Mouse (Mus musculus): ENCODE results near the gene Tbrg4.
A peak's percentile ranks its signal among the peaks of the same experiment; 100 is the strongest.

The Tbrg4 gene

DNA sequence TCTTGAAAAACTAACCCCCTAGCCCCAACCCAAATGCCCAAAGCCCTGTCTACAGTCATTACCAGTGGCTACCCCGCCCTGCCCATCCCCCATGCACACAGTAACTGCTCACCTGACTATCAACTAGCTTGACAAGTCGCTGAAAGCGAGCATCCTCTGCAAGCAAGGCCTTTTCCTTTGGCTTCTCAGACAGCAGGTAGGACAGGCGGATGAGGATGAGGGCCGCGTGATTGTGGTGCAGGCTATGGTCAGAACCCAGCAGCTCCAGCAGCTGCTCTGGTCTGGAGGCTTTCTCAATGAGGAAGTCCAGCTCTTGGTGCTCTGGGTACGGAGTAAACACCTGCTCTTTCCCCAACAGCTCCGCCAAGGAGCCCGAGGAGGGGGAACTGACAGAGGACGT, 2.2 kb downstream of the Tbrg4 start:
- no peak for DNase-seq (ENCODE audit: low spot score)

DNA sequence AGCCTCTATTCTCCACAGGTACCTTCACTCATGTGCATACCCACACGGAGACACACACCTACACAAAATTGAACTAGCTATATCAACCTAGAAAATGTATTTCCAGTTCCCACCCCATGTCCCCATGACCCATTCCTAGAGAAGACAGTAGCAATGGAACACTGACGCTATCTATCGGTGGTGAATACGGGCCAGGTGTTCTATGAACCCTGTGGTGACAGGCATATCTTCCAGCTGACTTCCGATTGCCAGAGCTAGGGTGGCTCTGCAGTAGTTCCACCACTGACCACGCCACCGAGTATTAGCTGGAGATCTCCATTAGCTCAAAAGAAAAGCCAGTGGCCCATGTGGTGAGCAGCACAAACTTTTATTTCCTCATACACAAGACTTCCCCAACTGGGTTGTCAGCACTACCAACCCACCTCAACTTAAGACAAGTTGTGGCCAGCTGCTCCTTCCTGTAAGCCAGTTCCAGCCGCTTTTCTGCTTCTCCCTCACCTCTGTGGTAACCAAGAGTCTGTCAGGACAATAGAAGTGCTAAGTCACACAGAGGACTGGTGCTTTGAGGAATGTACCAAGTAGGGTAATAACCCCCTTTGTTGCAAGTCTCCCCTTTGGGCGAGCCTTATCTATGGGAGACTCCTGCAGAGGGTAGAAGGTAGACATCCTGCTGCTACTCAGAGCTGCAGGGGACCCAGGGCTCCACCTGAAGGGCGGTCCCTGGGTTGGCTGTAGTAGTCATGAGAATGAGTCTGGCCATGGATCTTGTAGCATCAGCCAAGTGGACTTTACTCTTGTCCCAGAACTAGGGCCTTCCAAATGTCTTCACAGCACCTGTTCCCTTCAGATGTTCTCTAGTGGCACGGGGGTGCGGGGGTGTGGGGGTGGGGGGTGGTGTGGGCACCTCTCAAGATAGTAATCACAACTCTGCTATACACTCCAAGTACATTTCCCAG, 10.3 kb downstream of the Tbrg4 start:
- DNase-seq (ENCODE audit: low spot score) = no peak

DNA sequence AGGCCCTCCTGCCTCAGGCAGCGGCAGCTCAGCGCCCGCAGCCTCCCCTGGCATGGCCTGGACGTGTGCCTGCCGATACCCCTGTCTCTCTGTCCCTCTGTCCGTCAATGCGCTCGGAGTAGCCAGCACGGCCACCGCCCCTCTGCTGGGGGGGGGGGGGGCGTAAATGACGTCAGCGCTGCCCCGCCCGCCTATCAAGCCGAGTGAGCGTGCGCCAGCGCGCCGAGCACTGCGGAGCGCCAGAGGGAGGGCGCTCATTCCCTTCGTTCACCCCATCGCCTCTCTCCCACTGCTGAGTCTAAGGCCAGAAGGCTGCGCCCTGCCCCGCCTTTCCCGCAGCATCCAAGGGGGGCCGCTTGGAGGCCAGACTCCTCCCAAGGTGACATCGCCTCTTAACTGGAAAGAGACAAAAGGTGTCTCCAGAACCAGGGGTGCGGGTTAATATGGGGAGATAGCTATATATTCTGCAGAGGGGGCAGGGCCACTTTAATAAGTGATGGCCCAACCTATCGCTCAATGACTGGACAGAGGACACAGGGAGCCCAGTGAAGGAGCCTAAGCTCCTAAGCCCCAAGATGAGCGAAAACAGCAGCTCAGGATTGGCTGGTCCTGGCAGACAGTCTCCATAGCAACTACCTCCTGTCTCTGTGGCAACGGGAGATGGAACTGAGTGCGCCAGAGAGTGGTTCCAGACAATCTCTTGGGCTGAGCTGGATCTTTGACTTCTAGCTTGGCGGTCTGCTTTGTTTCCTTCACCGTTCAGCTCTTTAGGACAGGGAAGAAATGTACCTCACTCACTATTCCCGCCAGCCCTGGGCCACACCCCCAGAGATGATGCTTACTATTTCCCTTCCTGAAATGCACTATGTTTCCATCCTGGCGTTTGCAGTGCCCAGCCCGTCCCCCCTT, 20.1 kb downstream of the Tbrg4 start, which contains the start of gene Nacad:
Gene Nacad (minus strand): TSS at position 563 of the 909 bp plus-strand sequence.
- DNase-seq (ENCODE audit: low spot score) = peak; percentile 79

DNA sequence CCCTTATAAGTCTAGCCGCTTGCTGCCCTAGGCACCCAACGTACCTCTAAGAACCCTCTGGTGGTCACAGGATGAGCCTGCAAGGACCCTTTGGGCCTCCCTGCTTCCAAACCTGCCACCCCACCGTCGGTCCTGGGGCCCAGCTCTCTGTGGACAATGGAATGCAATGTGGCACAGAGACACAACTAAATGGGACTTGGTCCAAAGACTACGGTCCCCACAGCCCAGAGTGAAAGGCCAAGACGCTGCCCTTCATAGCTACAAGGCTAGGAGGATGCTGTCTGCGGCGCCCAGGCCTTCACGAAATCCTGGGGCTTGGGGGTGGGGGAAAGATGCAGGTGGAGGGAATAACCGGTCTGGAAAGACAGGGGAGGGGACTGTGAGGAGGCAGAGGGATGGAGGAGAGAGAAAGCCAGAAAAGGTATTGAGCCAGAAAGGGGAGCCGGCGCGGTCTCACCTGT, 20.8 kb downstream of the Tbrg4 start:
- peak; percentile 34 for DNase-seq (ENCODE audit: low spot score)

GRCm38 (mm10) chr11:6604604-6604936, 21.3 kb downstream of the Tbrg4 start:
- no peak for DNase-seq (ENCODE audit: low spot score)

DNA sequence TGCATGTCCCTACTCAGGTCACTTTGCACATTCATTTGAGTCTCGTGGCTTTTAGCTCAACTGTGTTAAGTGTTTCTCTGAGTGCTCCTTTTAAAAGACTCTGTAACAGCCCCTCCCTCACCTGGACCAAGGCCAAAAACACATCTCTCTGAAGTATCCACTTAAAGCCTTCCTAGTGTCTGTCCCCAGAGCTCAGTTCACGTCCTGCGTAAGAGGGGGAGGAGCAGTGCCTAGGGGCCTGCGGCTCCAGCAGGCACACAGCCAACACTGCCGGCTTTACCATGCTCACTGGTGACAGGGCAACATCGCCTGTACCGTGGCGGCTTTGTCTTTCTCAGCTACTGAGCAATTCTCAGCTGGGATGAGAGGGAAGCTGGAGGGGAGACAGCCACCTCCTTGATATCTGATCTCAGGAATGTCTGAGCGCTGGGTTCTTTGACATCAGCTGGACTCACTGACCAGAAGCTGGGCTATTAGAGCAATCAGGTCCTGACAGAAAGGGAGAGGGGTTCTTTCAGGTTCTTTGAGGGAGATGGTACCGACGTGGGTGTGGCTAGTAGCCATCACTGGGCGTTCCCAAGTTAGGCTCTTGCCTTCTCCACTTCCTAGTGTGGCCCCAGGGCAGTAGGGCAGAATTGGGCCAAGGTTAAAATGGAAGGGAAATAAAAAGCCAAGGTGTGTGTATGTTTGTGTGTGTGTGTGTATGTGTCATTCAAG, 21.8 kb downstream of the Tbrg4 start:
- DNase-seq (ENCODE audit: low spot score) = no peak

DNA sequence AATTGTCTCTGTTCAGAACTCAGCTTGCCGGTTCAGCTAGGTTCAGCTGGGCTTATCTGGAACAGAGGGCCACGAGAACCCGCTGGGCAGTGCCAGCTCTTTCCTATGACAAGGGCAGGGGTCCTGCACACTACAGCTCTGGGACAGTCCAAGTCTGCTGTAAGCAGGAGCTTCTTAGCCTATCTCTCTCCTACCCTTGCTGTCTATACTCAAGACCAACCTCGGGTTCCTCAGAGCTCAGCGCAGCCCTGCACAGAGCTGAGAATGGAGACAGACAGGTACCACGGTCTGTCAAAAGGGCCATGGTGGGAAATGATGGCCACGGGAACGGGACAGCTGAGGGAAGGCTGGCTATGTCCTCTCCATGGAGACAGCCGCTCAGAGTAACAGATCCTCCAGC, 22.6 kb downstream of the Tbrg4 start:
- no peak for DNase-seq (ENCODE audit: low spot score)

DNA sequence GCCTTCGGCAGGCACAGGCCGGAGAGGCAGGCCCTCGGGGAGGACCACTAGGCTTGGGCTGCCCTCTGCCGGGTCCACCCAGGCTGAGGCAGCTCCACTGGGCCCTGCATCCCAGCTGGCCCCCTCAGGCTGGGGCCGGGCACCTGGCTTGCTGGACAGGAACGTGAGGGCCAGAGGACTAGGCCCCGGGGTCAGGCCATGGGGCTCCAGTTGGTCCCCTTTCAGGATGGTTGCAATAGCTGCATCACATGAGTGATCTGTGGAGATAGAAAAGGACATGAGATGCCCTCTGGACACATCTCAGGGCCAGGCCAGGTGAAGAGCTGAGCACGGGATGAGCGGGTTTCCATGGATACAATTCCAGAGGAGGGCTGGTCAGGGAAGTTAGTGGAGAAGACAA, 23.2 kb downstream of the Tbrg4 start:
- no peak for DNase-seq (ENCODE audit: low spot score)

GRCm38 (mm10) chr11:6601649-6602480, 24.0 kb downstream of the Tbrg4 start:
- DNase-seq (ENCODE audit: low spot score) = no peak

DNA sequence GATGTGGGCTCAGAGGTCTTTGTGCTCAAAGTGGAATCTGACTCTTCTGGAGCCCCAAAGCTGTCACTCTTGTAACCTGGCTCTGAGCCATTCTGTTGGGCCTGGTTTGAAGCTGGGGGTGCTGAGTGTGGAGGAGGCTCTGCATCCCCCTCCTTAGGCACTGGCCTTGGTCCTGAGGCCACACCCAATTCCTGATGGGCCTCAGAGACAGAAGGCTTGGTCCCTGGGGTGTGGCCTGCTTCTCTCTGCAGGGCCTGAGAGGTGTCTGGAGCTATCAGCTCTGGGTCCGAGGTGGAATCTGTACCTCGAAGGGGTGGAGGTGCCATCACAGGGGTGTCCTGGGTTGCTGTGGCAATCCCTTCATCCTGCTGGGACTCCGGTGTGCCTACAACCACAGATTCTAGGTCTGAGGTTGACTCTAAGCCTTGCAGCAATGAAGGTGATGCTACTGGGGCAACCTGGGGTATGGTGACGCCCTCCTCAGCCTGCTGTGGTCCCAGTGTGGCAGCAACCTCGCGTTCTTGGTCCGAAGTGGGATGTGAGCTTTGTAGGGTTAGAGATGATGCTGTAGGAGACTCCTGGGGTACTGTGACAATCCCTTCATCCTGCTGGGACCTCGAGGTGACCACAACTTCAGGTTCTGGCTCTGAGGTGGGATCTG, 25.5 kb downstream of the Tbrg4 start:
- no peak for DNase-seq (ENCODE audit: low spot score)

- no peak for DNase-seq (ENCODE audit: low spot score)
Measured at GRCm38 (mm10) chr11:6599831-6600230, 26.0 kb downstream of the Tbrg4 start.

GRCm38 (mm10) chr11:6599011-6599681, 26.7 kb downstream of the Tbrg4 start:
- peak; percentile 48 for DNase-seq (ENCODE audit: low spot score)

DNA sequence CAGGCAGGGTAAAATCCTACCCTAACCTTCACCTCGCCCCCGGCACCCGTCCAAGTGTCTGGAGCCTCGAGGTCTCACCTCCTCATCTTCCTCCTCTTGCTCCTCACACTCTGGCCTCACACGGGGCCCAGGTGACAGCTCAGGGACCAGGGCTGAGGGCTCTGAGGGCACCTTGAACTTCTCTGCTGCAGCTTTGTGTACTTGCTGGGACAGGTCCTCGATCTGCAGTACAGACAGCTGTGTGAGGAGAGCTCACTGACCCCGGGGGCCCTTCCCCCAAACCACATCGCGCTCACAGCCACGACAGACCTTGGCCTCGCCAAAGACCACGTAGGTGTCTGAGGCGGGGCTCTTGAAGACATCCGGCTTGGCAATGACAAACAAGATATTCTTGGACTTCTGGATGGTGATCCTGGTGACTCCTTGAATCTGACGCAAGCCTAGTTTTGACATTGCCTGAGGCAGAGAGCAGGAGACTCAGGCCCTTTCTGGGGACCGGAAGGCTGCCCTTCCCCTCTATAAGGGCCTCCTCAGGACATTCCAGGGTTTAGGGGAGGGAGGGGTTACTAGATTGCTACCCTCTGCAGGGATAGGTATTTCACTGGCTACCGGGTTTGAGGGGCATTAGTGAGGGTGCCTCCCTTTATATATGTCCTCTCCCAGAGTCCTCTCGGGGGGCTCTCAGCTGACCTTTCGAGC, 27.5 kb downstream of the Tbrg4 start:
- no peak for DNase-seq (ENCODE audit: low spot score)

- no peak for DNase-seq (ENCODE audit: low spot score)
Measured at GRCm38 (mm10) chr11:6597523-6597922, 28.3 kb downstream of the Tbrg4 start.

DNA sequence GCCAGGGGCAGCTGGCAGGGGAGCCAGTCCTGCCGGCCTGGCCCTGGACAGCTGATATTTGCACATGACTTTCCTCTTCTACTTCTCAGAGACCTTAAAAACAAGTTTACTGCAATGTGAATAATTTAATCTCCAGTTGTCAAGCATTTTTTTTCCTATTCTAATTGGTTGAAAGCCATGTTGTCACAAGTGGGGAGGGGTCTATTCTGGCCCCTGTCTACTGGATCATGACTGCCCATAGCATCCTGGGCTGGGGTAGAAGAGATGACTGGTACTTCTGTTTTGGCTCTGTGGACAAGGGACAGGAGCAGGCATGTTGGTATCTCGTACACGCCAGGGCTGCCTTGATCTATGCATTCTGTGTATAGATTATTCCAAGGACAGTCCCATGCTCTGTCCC, 29.3 kb downstream of the Tbrg4 start:
- no peak for DNase-seq (ENCODE audit: low spot score)

DNA sequence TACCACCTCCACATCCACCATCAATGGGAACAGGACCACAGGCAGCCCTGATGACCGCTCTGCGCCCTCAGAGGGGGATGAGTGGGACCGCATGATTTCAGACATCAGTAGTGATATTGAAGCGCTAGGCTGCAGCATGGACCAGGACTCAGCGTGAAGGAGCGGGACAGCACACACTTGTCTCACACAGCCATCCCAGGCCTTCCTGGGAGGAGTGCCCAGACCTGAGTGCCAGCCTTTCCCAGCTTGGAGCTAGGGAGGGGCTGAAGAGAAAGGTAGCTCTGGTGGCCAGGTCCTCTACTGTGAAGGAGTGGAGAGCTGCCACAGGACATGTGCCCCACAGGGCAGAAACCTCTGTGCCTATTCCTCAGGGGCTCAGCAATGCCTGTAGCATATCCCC, 29.7 kb downstream of the Tbrg4 start:
- DNase-seq (ENCODE audit: low spot score) = no peak

- no peak for DNase-seq (ENCODE audit: low spot score)
Measured at GRCm38 (mm10) chr11:6595339-6595738, 30.5 kb downstream of the Tbrg4 start.

GRCm38 (mm10) chr11:6594845-6595244, 31.0 kb downstream of the Tbrg4 start:
- DNase-seq (ENCODE audit: low spot score) = no peak

DNA sequence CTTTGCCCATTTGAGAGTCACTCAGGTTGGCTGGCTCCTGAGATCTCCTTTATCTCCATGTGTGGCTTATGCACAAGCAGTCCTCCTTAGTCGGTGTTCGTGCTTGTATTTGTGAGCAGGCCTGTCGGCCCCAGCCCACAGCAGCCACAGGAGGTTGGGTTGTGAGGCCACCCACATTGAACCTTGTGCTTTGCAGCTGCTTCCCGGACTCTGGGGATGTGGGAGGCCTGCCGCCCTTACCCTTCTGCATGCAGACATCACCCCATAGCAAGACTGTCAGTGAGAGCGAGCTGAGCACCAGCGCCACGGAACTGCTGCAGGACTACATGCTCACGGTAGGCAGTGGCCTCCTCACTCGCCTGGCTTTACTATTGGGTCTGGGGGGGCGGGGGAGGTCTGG, 32.5 kb downstream of the Tbrg4 start:
- no peak for DNase-seq (ENCODE audit: low spot score)
